Mouse (Mus musculus) right cerebral cortex, postnatal 36 days (tissue): Measurements from ENCODE around the gene Wdr54.
A peak's percentile ranks its signal among the peaks of the same experiment; 100 is the strongest.

Experiments
- DNase-seq, 2 experiments: peaks; one replicate each; pipeline ENCODE4 v3.0.0; 2022; ENCODE audit warnings: low spot score in 2 of 2, mixed read lengths in 1 of 2

Wdr54 gene

GRCm38 (mm10) chr6:83104158-83104557 lies 52.0 kb downstream of the Wdr54 start:
- DNase-seq: no peak

- DNase-seq: no peak
Measured at GRCm38 (mm10) chr6:83103130-83103650, 53.0 kb downstream of the Wdr54 start.

- peak in 1 of 2 experiments; percentile 50 for DNase-seq
Measured at GRCm38 (mm10) chr6:83101688-83102556, 54.3 kb downstream of the Wdr54 start.

- peak; percentile 89 for DNase-seq
Measured at GRCm38 (mm10) chr6:83101316-83101687, 54.9 kb downstream of the Wdr54 start, which contains the start of the genes Ccdc142 and Gm42688. Gene Ccdc142 (plus strand): TSS chr6:83101601. Gene Gm42688 (plus strand): TSS chr6:83101617.
